Mouse (Mus musculus) small intestine, adult 2 months (tissue): ENCODE results near the gene Npb.

Experiments used
- CTCF ChIP-seq: fragments of 200-500 bp; IDR thresholded peaks from 2 replicates; pipeline ENCODE4 v1.5.1; 2012; ENCODE audit warnings: low read depth, mild to moderate bottlenecking, control low read depth, inconsistent platforms, low read length, moderate library complexity, mixed read lengths; ENCODE audit not compliant: insufficient replicate concordance, insufficient read length; ENCODE audit errors: extremely low read depth
- POLR2A ChIP-seq: fragments of 200-500 bp; IDR thresholded peaks from 2 replicates; pipeline ENCODE4 v1.6.1; 2012; ENCODE audit warnings: low read depth, mild to moderate bottlenecking, control low read depth, inconsistent platforms, low read length, moderate library complexity

DNA sequence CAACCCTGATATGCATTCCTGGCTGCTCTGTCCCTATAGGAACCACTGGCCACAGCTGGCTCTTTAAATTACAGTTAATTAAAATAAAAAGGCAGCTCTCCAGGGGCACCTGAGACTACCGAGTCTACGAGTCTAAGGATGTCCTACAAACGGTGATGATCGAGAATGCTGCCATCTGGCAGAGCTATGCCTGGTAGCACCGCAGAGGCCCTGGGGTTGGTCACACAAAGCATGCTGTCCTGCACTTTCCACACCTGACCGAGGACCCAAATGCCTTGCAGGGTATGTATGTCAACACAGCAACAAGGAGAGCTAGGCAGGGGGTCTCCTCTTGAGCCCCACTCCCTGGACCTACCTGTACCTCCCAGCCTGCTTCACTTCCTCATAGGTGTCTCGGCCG is 5.7 kb downstream of the Npb start:
- no peak for TF ChIP-seq POLR2A
- no peak for TF ChIP-seq CTCF
